9 mouse cellular contexts compared by ENCODE assay signal in the genomic region with DNA sequence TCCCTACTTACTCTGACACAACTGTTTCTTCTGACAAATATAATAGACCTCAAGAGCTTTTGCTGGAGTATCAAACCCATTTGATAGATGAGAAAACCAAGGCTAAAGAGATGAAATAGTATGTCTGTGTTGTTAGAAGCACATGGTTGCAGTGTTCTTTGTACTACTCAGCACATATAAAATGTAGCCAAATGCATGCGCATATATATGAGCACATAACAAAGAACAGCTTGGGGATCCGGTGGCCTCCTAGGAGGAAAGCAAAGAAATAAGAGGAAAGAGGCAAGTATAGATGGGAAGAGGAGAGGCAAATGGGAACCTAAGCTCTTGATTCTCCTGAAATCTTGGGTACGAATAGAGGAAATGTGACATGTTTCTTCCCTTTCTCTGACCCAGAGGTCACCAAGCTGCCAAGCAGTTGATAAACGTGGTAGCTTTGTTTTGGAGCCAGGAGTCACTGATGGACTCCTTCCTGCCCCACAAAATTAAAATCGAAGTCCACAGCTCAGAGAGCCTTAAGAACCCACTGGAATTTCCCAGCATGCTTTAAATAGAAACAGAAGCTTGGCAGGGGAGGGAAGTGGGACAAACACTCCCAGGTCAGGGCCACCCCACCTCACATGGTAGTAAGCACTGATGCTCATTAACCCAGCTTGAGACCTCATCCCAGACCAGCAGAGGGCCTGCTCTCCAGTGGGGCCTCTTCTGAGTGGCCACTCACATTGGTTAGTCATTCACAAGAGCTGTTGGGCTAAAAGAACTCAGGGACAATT.
DNase-seq lines count a peak whose midpoint lies in the region; TF ChIP-seq lines count a peak whose summit lies in the region.
"Had no signal": no experiment of that assay in that cellular context is flagged by ENCODE, and none has a peak within 500 bp of the region (broad histone marks: within the 10 kb centered on the region; RNA-seq: fewer than 3 reads in every experiment).

No protein-coding gene starts in this region.

- no peak for TF ChIP-seq POLR2A in heart, adult 2 months (IDR thresholded peaks at IDR 0.05; ENCODE audit: insufficient read depth, low read depth, low read length)

- peak; percentile 38 for TF ChIP-seq CTCF in heart, adult 2 months (IDR thresholded peaks at IDR 0.05)

- no peaks in the 10 kb centered on the region for H3K27me3 ChIP-seq in heart, adult 2 months (ENCODE audit: control insufficient read depth, insufficient read depth, low read length)
- H3K27me3 ChIP-seq: embryonic facial prominence, embryonic 15.5 days had no signal

- H3K27ac ChIP-seq in heart, adult 2 months = no peak overlapping the region
- H3K27ac ChIP-seq: embryonic facial prominence, embryonic 15.5 days had no signal

- intact Hi-C loops in heart, adult 2 months (cut with DNase I) = no loop called here
- intact Hi-C loops in gastrocnemius, postnatal 14 days (cut with DNase I; ENCODE audit: low total_unique reads) = no loop called here

- no peak overlapping the region for H3K4me3 ChIP-seq in heart, adult 2 months
- H3K4me3 ChIP-seq: embryonic facial prominence, embryonic 15.5 days had no signal

- H3K9ac ChIP-seq in heart, adult 2 months (ENCODE audit: low read depth, low read length) = no peak overlapping the region
- H3K9ac ChIP-seq: embryonic facial prominence, embryonic 15.5 days had no signal

- H3K4me1 ChIP-seq in heart, adult 2 months (ENCODE audit: control insufficient read depth, insufficient read depth, low read length) = 0 out of 2 replicates have a peak, but pooled peaks cover 1% of the 10 kb centered on the region

- H3K79me2 ChIP-seq in heart, adult 2 months (replicated peaks; ENCODE audit: control insufficient read depth, insufficient read depth, low read length) = no peaks in the 10 kb centered on the region

- 40% methylated on average over 5 of the region's 5 CpGs for WGBS in heart, adult 2 months

- DNase-seq in heart, adult 2 months = no peak
- DNase-seq in heart, adult 8-10 months (ENCODE audit: low spot score) = no peak
- peak; percentile 20 for DNase-seq in retina, postnatal 1 day
- no peak for DNase-seq in retina, embryonic 14.5 days (ENCODE audit: low spot score)
- DNase-seq in kidney, adult 9 months = peak; percentile 90
- no peak for DNase-seq in gastrocnemius, adult 18-20 months (ENCODE audit: low spot score)
- DNase-seq in gastrocnemius, postnatal 14 days = no peak
- no peak for DNase-seq in yolk sac, embryonic 10.5 days (ENCODE audit: low spot score)

- H3K36me3 ChIP-seq in heart, adult 2 months (ENCODE audit: control insufficient read depth, insufficient read depth, low read length) = peaks cover 3% of the 10 kb centered on the region
- H3K36me3 ChIP-seq: embryonic facial prominence, embryonic 15.5 days had no signal

- no peak for TF ChIP-seq EP300 in heart, adult 2 months (IDR thresholded peaks at IDR 0.05; ENCODE audit: insufficient read depth, low read depth, low read length)

Comparison
In these comparisons a context has a peak if more than half of its experiments do, and no peak if none do; other contexts are left out.
1. DNase-seq: peak in retina, postnatal 1 day (single experiment) and kidney, adult 9 months (single experiment); none in heart, adult 2 months (0 of 2), heart, adult 8-10 months (single experiment), retina, embryonic 14.5 days (single experiment), gastrocnemius, adult 18-20 months (single experiment), gastrocnemius, postnatal 14 days (single experiment) and yolk sac, embryonic 10.5 days (single experiment).